Mouse (Mus musculus) CH12.LX (cell line): Measurements from ENCODE around the gene Cd59a.

Experiments
- BHLHE40 ChIP-seq: IDR thresholded peaks from 2 replicates; pipeline ENCODE4 v1.6.1; 2011; ENCODE audit warnings: mild to moderate bottlenecking, low read depth, low read length, improper control_type of control experiment
- CHD2 ChIP-seq: IDR thresholded peaks from 2 replicates; pipeline ENCODE4 v1.6.1; 2011; ENCODE audit warnings: low read length, improper control_type of control experiment
- CTCF ChIP-seq, 2 experiments: IDR thresholded peaks in 1 of 2; conservative IDR thresholded peaks in 1 of 2; 2 replicates each; pipeline ENCODE4 v1.5.1; 2011 to 2012; ENCODE audit warnings: low read depth in 2 of 2, low read length in 2 of 2, improper control_type of control experiment in 1 of 2, inconsistent platforms in 1 of 2, mild to moderate bottlenecking in 1 of 2, moderate library complexity in 1 of 2
- MAX ChIP-seq: IDR thresholded peaks from 2 replicates; pipeline ENCODE4 v1.6.1; 2011; ENCODE audit warnings: low read length, improper control_type of control experiment
- MXI1 ChIP-seq: IDR thresholded peaks from 2 replicates; pipeline ENCODE4 v1.6.1; 2011; ENCODE audit warnings: mild to moderate bottlenecking, low read depth, low read length, improper control_type of control experiment
- POLR2A ChIP-seq: IDR thresholded peaks from 2 replicates; pipeline ENCODE4 v1.6.1; 2011; ENCODE audit warnings: low read depth, mild to moderate bottlenecking, improper control_type of control experiment, low read length
- ZKSCAN1 ChIP-seq: IDR thresholded peaks from 2 replicates; pipeline ENCODE4 v1.6.1; 2012; ENCODE audit warnings: low read depth, inconsistent platforms, low read length, improper control_type of control experiment, borderline replicate concordance

GRCm38 (mm10) chr2:104163978-104164487 lies 68.4 kb downstream of the Cd59a start:
- TF ChIP-seq CTCF (conservative IDR thresholded peaks at IDR 0.05 in 1 of 2, IDR thresholded peaks at IDR 0.05 in 1 of 2; ENCODE audit: low read depth in 2 of 2, low read length in 2 of 2) (no peak), MAX (no peak), MXI1 (no peak), ZKSCAN1 (no peak), CHD2 (no peak), POLR2A (no peak), BHLHE40 (no peak)
